Mouse (Mus musculus) CH12F3 (cell line): ENCODE results near the gene Fam181b.

Experiments used
- in situ Hi-C: fragments of 300-500 bp; cut with MboI; formaldehyde crosslinking; loops from 2 replicates; pipeline ENCODE4 v1.14.3; 2020; ENCODE audit warnings: low sequenced_read_pairs

Fam181b gene

GRCm38 (mm10) chr7:93079785-93080730 lies at the start of gene Fam181b:
Fam181b (plus strand) TSS chr7:93079865.
- in situ Hi-C loops, result no loop called here

GRCm38 (mm10) chr7:93037763-93038471 lies 41.7 kb upstream of the Fam181b start:
- in situ Hi-C loops, result no loop called here

- in situ Hi-C loops, result no loop called here
Observed at GRCm38 (mm10) chr7:93038472-93038828, 41.2 kb upstream of the Fam181b start.

- in situ Hi-C loops, result no loop called here
Observed at GRCm38 (mm10) chr7:93039542-93039941, 40.1 kb upstream of the Fam181b start.

GRCm38 (mm10) chr7:93044359-93044758 lies 35.3 kb upstream of the Fam181b start:
- in situ Hi-C loops, result no loop called here

- in situ Hi-C loops, result no loop called here
Observed at GRCm38 (mm10) chr7:93044788-93045187, 34.9 kb upstream of the Fam181b start.

- in situ Hi-C loops, result no loop called here
Observed at GRCm38 (mm10) chr7:93060831-93061230, 18.8 kb upstream of the Fam181b start.

DNA sequence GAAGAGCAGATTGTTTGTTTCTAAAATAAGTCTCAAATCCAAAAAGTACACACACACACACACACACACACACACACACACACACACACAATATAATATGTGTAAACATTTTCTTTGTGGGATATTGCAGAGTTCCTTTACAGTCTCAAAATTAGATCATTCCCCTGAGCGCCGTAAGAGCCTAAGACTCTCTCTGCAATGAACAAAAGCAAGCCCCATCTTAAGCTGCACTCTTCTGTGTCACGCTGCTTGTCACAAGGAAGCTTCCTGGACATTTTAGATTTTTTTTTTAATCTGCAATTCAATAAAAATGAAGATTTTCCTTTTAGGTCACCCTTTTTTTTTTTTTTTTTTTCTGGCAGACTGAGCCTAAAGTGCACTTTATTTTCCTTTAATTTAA lies 17.9 kb upstream of the Fam181b start:
- in situ Hi-C loops, result no loop called here

DNA sequence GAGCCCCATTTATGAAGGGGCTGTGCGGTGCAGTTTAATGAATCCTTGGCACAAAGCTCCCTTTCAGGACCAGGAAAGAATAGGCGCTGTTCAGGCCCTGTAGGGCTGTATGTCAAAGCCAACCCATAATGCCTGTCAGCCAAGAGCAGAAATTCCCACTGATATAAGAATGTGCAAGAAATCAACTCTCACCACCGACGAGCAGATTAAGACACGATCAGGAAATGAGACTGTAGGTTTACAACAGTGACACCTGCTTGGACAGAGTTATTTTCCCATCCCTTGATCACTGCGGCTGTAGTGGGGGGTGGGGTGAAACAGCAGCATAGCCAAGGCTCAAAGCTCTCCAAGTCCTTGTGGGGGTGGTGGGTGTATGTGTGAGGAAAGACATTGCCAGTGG lies 17.5 kb upstream of the Fam181b start:
- in situ Hi-C loops, result no loop called here

DNA sequence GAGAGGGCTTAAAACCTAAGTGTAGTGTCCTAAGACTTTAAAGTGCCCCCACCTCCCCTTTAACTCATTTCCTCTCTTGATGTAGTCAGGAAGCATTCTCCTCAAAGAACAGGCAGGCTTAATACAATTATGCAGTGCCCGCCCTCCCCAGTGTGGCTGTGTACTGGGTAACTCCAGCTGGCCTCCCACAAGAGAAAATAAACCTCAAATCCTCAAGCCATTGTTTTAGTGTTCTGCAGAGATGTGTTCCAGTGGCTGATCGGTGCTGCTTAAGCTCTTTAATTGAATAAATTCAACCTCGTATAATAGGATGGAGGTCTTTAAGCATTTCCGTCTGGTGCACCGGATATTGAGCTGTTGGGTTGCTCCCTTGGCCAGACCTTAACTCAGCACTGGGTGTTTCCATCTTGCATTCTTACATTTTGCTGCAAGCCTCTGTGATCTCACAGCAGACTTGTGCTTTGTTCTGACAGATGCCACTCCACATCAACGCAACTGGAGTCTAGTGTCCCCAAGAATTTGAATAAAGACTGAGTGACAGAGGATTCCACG lies 12.1 kb upstream of the Fam181b start:
- in situ Hi-C loops, result no loop called here

GRCm38 (mm10) chr7:93076435-93076960 lies 3.2 kb upstream of the Fam181b start:
- in situ Hi-C loops, result no loop called here

- in situ Hi-C loops, result no loop called here
Observed at GRCm38 (mm10) chr7:93079420-93079784, 263 bp upstream of the Fam181b start.

GRCm38 (mm10) chr7:93080731-93081430 lies 1.2 kb downstream of the Fam181b start:
- in situ Hi-C loops, result no loop called here

- in situ Hi-C loops, result no loop called here
Observed at GRCm38 (mm10) chr7:93093371-93094058, 13.8 kb downstream of the Fam181b start.

- in situ Hi-C loops, result no loop called here
Observed at GRCm38 (mm10) chr7:93095511-93095910, 15.8 kb downstream of the Fam181b start.

DNA sequence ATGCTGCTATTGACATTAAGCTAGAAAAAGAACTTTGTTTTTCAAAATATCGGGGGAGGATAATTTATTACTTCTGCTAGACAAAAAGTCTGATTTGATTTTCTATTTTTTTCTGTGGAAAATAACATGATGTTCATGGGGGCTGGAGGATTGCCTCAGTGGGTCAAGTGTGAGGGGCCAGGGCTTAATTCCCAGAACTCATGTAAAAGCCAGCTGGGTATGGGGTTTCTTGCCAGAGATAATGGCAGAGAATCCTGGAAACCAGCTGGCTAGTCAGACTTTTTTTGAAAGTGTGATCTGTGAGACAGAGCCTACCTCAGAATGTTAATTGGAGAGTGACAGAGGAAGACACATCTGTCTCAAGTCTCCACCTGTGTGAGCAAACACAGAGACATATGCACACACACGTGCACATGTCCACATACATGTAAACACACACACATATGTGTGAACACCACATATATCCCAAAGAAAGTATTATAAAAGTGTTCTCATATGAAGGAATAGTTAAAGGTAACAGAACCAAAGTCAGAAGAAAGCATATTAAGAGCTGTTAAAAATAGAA lies 25.2 kb downstream of the Fam181b start:
- in situ Hi-C loops, result no loop called here

GRCm38 (mm10) chr7:93110370-93110965 lies 30.8 kb downstream of the Fam181b start:
- in situ Hi-C loops, result no loop called here

DNA sequence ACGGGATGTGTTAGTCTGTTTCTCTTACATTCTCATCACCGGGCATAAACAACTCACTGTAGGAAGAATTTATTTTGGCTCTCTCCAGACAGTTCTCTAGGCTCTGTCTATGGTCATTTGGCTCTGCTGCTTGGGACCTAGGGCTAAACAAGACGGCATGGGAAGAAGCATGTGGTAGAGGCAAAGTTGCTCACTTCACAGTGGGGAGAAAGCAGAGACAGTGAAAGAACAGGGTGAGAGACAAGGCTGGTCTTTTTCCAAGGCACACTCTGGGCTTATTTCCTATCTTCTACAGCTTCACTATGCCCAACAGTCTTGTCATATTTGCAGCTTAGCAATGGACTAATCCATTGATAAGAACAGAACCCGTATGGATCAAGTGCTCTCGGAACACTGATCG lies 31.4 kb downstream of the Fam181b start:
- in situ Hi-C loops, result no loop called here

DNA sequence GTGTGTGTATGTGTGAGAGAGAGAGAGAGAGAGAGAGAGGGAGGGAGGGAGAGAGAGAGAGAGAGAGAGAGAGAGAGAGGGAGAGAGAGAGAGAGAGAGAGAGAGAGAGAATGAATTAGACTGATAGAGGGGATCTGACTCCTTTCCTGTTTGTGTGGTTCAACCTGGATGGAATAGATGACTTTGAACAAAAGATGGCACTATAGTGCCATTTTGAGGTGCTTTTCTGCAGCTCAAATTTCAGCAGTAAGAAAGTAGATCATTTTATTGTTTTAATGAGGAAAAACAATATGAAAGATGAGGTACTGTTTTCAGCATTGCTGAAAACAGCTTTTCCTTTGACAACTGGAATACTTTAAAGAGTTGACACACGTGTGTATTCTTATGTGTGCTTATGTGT lies 37.9 kb downstream of the Fam181b start:
- in situ Hi-C loops, result no loop called here

- in situ Hi-C loops, result no loop called here
Observed at GRCm38 (mm10) chr7:93123936-93124335, 44.3 kb downstream of the Fam181b start.
